Mouse (Mus musculus) spleen, adult 2 months (tissue): Measurements from ENCODE around the gene Krt25.

Source experiments
- CTCF ChIP-seq: fragments of 200-500 bp; IDR thresholded peaks from 2 replicates; pipeline ENCODE4 v1.5.1; 2011; ENCODE audit warnings: mild to moderate bottlenecking, inconsistent platforms; ENCODE audit not compliant: insufficient read depth, insufficient read length, insufficient replicate concordance; ENCODE audit errors: extremely low read depth
- POLR2A ChIP-seq: fragments of 200-500 bp; IDR thresholded peaks from 2 replicates; pipeline ENCODE4 v1.6.1; 2011; ENCODE audit warnings: low read depth, low read length, inconsistent platforms

DNA sequence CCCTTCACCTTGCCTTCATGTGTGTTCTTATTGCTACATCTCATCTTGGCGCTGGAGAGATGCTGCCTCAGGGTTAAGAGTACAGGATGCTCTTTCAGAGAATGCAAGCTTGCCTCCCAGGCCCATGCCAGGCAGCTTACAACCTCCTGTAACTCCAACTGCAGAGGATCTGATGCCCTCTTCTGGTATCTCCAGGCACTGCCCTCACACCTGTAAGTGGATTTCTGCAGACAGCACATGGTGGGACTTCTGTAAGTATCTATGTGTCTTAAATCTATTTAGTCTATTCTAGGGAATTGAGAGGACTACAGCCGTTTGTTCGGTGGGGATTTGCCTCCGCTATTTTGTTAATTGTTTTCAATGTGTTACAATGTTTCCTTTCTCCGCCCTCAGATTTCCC lies 29.9 kb downstream of the Krt25 start:
- peak; percentile 49; the same call in 1 of the 2 replicates for TF ChIP-seq CTCF
- no peak for TF ChIP-seq POLR2A
